ENCODE assay signal across 11 mouse cellular contexts in genomic region chr7:126042306-126042705, GRCm38 (mm10). TPM values are rescaled to one million over a fixed set of nuclear protein-coding genes. Genes with fewer than 3 reads are reported as not detected.
A peak's percentile ranks its signal among the peaks of the same experiment; 100 is the strongest.
DNase-seq lines count a peak whose midpoint lies in the region; ATAC-seq and TF ChIP-seq lines count a peak whose summit lies in the region.
"Had no signal": no experiment of that assay in that cellular context is flagged by ENCODE, and none has a peak within 500 bp of the region (broad histone marks: within the 10 kb centered on the region; RNA-seq: fewer than 3 reads in every experiment).

No protein-coding gene starts in this region.

- WGBS in forebrain, postnatal 0 days, result 59% methylated on average over 3 of the region's 3 CpGs
- 59% methylated on average over 3 of the region's 3 CpGs for WGBS in forebrain, embryonic 16.5 days

- no peak for TF ChIP-seq POLR2A in testis, adult 2 months (IDR thresholded peaks at IDR 0.05; ENCODE audit: control insufficient read depth, low read depth, low read length)

- DNase-seq in forebrain, postnatal 0 days, result no peak
- no peak for DNase-seq in testis, postnatal 10 days (ENCODE audit: low spot score)
- peak; percentile 60 to 73 for DNase-seq in spleen, postnatal 4 days (ENCODE audit: low spot score in 2 of 2)
- no peak for DNase-seq in yolk sac, embryonic 10.5 days (ENCODE audit: low spot score)
- DNase-seq in cerebellum, postnatal 25 days, result no peak

- no peak overlapping the region for H3K4me3 ChIP-seq in forebrain, postnatal 0 days (ENCODE audit: low read depth, low read length)
- H3K4me3 ChIP-seq in forebrain, embryonic 16.5 days (replicated peaks; ENCODE audit: low read length), result no peak overlapping the region
- no peak overlapping the region for H3K4me3 ChIP-seq in testis, adult 2 months (ENCODE audit: control insufficient read depth, low read depth, low read length)
- H3K4me3 ChIP-seq: embryonic facial prominence, embryonic 12.5 days; limb, embryonic 10.5 days; myocyte had no signal

- no peaks in the 10 kb centered on the region for H3K36me3 ChIP-seq in forebrain, postnatal 0 days (ENCODE audit: insufficient read depth)
- no peaks in the 10 kb centered on the region; the same call in 1 of the 2 replicates for H3K36me3 ChIP-seq in forebrain, embryonic 16.5 days (ENCODE audit: control insufficient read depth, insufficient read depth)
- H3K36me3 ChIP-seq in testis, adult 2 months (ENCODE audit: control insufficient read depth, insufficient read depth, low read length), result no peaks in the 10 kb centered on the region
- H3K36me3 ChIP-seq: embryonic facial prominence, embryonic 12.5 days; limb, embryonic 10.5 days had no signal

- H3K27me3 ChIP-seq in forebrain, postnatal 0 days (ENCODE audit: insufficient read depth, low read length), result no peaks in the 10 kb centered on the region
- H3K27me3 ChIP-seq in forebrain, embryonic 16.5 days (replicated peaks; ENCODE audit: control insufficient read depth, insufficient read depth, low read length), result 0 out of 2 replicates have a peak, but pooled peaks cover 2% of the 10 kb centered on the region
- no peaks in the 10 kb centered on the region for H3K27me3 ChIP-seq in testis, adult 2 months (ENCODE audit: control insufficient read depth, insufficient read depth, low read length)
- H3K27me3 ChIP-seq: embryonic facial prominence, embryonic 12.5 days had no signal

- TF ChIP-seq CTCF in forebrain, postnatal 0 days (IDR thresholded peaks at IDR 0.05; ENCODE audit: low read depth), result peak; percentile 14; the same call in 1 of the 2 replicates
- peak; percentile 12; the same call in 1 of the 2 replicates for TF ChIP-seq CTCF in testis, adult 2 months (IDR thresholded peaks at IDR 0.05; ENCODE audit: control insufficient read depth, insufficient read depth, insufficient replicate concordance, low read depth, low read length)

- no peaks in the 10 kb centered on the region; the same call in 1 of the 2 replicates for H3K9me3 ChIP-seq in forebrain, postnatal 0 days (ENCODE audit: low read length)
- H3K9me3 ChIP-seq in forebrain, embryonic 16.5 days (ENCODE audit: control insufficient read depth, low read length), result no peaks in the 10 kb centered on the region
- H3K9me3 ChIP-seq: embryonic facial prominence, embryonic 12.5 days; limb, embryonic 10.5 days had no signal

- H3K4me1 ChIP-seq in forebrain, postnatal 0 days (ENCODE audit: insufficient read depth), result peaks cover 5% of the 10 kb centered on the region; the same call in 1 of the 2 replicates
- H3K4me1 ChIP-seq in forebrain, embryonic 16.5 days (replicated peaks; ENCODE audit: control insufficient read depth, insufficient read depth, low read length), result peaks cover 25% of the 10 kb centered on the region
- H3K4me1 ChIP-seq in testis, adult 2 months (ENCODE audit: control insufficient read depth, insufficient read depth, low read length), result peaks cover 3% of the 10 kb centered on the region

- ATAC-seq in forebrain, postnatal 0 days, result no peak
- no peak for ATAC-seq in forebrain, embryonic 16.5 days
- peak; percentile 70 for ATAC-seq in granulocyte monocyte progenitor cell, adult 5-6 weeks (replicated peaks; ENCODE audit: poor library complexity, severe bottlenecking)

- no peak overlapping the region for H3K4me2 ChIP-seq in forebrain, postnatal 0 days (ENCODE audit: low read depth)
- H3K4me2 ChIP-seq in forebrain, embryonic 16.5 days (ENCODE audit: low read length), result no peak overlapping the region
- H3K4me2 ChIP-seq: embryonic facial prominence, embryonic 12.5 days had no signal

- H3K9ac ChIP-seq in forebrain, postnatal 0 days, result no peak overlapping the region
- H3K9ac ChIP-seq in forebrain, embryonic 16.5 days (replicated peaks; ENCODE audit: low read depth, low read length), result no peak overlapping the region
- H3K9ac ChIP-seq: embryonic facial prominence, embryonic 12.5 days had no signal

- H3K27ac ChIP-seq in forebrain, postnatal 0 days (ENCODE audit: low read depth, low read length), result no peak overlapping the region
- H3K27ac ChIP-seq in forebrain, embryonic 16.5 days (ENCODE audit: low read length), result no peak overlapping the region
- no peak overlapping the region for H3K27ac ChIP-seq in testis, adult 2 months (ENCODE audit: control insufficient read depth, insufficient read depth, low read depth, low read length)
- H3K27ac ChIP-seq: embryonic facial prominence, embryonic 12.5 days; limb, embryonic 10.5 days had no signal

RNA-seq across cellular contexts. Expression of gene Gsg1l, which starts 39.9 kb away (rescaled TPM):
- 16.4 and 20.0 TPM in 2 replicates for total RNA-seq in forebrain, postnatal 0 days (2014; rRNA removed)
- polyA plus RNA-seq in forebrain, postnatal 0 days (2015; fragmentation: Nextera tagmentation; extraction: Ambion mirVana), result 10.3 and 10.7 TPM in 2 replicates
- polyA plus RNA-seq in forebrain, embryonic 16.5 days (2015; fragmentation: Nextera tagmentation; extraction: Ambion mirVana), result 5.8 and 6.1 TPM in 2 replicates
- 0.52 and 0.72 TPM in 2 replicates for polyA plus RNA-seq in testis, adult 2 months (2012; rRNA removed)
- total RNA-seq in granulocyte monocyte progenitor cell, adult 5-6 weeks (2014; fragmentation: Nextera tagmentation), result not detected in 2 replicates
- total RNA-seq in granulocyte monocyte progenitor cell, adult 5-6 weeks (2017), result not detected in 2 replicates
- polyA plus RNA-seq: myocyte had no signal

Comparison
In these comparisons a context has a peak if more than half of its experiments do, and no peak if none do; other contexts are left out.
1. DNase-seq: peak in spleen, postnatal 4 days (2 of 2); none in forebrain, postnatal 0 days (single experiment), testis, postnatal 10 days (single experiment), yolk sac, embryonic 10.5 days (single experiment) and cerebellum, postnatal 25 days (0 of 2).